Mouse (Mus musculus) layer of hippocampus, adult 11-12 months (tissue): Measurements from ENCODE around the gene Setd1b.
"Not testable (repeated sequence)": the region's sequence is repeated elsewhere in the genome, so short reads cannot be mapped to it uniquely, and the experiment has no call there.

Experiments
- DNase-seq: peaks from one replicate; pipeline ENCODE4 v3.0.0; 2022; ENCODE audit warnings: low spot score

The Setd1b gene

DNA sequence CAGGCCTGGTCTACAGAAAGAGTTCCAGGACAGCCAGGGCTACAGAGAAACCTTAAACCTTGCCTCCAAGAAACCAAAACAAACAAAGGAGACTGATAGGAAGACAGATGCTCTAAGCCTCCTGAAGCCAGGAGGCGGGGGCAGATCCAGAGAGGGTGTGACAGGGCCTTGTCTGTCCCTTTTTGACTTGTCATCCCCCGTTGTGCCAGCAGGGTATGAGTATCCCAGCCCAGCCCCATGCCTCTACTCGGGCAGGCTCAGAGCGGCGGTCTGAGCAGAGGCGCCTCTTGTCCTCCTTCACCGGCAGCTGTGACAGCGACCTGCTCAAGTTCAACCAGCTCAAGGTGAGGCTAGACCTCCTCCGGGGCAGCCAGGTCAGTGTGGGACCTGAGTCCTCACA is 20.9 kb downstream of the Setd1b start:
- DNase-seq = no peak

- no peak for DNase-seq
These were observed 24.4 kb downstream of the Setd1b start for GRCm38 (mm10) chr5:123166437-123166836.

GRCm38 (mm10) chr5:123167591-123167990 is 25.6 kb downstream of the Setd1b start:
- no peak for DNase-seq

DNA sequence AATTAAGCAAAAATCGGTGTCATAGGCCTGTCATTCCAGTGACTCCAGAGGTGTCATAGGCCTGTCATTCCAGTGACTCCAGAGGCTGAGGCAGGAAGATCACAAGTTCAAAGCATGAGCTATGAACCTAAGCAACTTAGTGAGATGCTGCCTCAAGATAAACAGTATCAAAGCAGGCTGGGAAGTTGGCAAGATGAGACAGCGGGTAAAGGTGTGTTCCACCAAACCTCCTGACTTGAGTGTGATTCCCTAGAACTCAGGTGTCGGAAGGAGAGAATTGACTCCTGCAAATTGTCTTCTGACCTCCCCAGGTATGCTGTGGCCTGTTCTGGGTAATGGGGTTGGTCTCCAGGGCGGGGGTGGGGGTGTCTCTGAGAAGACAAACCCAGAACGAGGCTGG is 27.3 kb downstream of the Setd1b start, which contains the start of gene Psmd9:
TSS of gene Psmd9 (plus strand) at position 130 of the 400 bp plus-strand sequence.
- no peak for DNase-seq

DNA sequence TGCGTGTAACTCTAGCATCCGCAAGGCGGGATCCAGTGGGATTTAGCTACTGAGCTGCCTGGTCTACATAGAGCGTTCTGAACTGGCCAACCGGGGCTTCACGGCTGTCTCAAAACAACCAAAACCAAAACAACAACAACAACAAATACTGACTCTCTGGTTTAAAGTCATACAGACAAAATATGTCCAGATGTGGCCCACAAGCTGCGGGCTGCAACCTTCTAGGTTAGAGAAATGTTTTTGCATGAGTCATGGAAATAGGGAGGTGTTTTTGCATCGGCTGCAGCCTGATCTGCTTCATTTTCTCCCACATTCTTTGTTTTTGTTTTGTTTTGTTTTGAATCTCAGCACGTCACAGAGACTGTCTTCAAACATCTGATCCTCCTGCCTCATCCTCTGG is 28.4 kb downstream of the Setd1b start:
- no peak for DNase-seq

DNA sequence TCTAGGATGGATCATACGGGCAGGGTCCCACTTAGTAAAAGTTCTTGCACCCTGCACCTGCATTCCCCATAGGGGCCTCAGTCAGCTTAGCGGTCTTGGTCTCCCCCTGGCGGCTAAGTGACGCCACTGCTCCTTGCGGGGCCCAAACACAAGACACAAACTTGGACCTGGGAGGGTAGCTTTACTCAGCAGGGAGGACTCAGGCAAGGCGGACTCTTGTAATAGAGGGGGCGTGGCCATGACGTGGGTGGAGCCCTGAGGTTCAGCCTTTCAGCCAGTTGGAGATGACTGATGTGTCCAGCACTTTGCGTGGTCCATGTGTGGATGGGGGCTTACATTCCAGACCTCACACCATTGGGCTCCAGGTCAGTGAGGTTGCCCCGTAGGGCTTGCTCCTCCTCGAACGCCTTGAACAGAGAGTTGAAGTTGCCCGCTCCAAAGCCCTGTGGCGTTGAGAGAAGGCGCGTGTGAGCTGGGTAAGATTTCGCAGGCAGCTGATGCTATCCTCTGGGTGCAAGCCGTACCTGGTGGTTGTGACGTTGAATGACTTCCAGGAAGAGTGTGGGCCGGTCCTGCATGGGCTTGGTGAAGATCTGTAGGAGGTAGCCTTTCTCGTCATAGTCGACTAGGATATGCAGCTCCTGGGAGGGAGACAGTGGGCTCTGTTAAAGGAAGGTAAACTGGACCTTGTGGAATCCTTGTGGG is 29.8 kb downstream of the Setd1b start:
- DNase-seq = peak; percentile 78

GRCm38 (mm10) chr5:123178792-123179191 is 36.8 kb downstream of the Setd1b start:
- no peak for DNase-seq

GRCm38 (mm10) chr5:123180390-123180789 is 38.4 kb downstream of the Setd1b start:
- DNase-seq = no peak

DNA sequence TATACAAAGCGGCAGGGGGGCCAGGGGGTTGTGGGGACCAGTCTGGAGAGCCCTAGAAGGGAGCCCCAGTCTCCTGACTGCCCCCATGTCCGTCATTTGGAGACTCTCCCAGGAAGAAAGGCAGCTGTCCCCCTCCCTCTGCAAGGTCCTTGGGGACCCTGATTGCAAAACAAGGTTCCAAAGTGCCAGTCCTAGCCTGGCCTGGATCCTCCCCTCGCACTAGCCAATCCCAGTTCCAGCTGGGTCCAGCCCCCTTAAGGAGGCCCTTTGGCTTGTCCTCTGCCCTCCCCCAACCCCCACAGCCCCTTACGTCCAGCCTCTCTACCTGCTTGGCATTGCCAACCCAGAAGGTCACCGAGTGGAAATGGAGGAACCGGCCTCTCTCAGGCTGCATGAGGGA is 39.5 kb downstream of the Setd1b start:
- no peak for DNase-seq

GRCm38 (mm10) chr5:123182651-123183050 is 40.7 kb downstream of the Setd1b start, which contains the start of gene Hpd:
Hpd (minus strand) TSS chr5:123182727.
- no peak for DNase-seq

DNA sequence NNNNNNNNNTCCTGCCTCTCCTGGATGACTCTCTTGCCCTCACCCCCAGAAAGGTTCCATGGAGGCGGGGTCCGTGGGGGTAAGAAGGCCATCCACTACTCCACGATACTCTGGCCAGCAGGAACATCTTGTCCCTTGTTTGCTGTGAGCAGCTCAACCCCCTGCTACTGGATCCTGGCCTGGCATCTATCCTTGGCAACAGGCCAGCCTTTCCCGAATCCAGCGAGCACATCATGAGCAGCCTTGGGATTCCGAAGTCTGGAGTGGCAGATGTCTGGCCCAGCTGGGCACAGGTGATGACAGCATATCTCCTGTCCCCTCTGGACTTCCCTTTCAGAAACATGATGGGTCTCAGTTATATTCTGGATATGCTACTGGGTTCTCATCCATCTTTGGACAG is 44.0 kb downstream of the Setd1b start:
- DNase-seq = no peak

DNA sequence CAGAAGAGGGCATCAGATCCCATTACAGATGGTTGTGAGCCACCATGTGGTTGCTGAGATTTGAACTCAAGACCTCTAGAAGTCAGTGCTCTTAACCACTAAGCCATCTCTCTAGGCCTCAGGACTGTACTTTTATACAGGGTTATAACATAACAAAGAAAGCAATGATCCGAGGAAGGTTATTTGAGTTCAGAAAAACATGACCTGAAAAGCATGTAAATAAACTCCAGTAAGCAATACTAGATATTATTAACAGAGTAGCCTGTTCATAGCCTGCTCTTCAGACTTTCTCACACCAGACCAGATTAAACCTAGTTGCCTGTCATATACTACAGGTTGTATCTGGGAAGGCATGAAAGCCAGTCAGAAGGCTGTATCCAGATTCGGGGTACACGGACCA is 45.3 kb downstream of the Setd1b start:
- no peak for DNase-seq

GRCm38 (mm10) chr5:123190912-123191311 is 48.9 kb downstream of the Setd1b start:
- no peak for DNase-seq

GRCm38 (mm10) chr5:123191427-123191826 is 49.4 kb downstream of the Setd1b start:
- DNase-seq = no peak

DNA sequence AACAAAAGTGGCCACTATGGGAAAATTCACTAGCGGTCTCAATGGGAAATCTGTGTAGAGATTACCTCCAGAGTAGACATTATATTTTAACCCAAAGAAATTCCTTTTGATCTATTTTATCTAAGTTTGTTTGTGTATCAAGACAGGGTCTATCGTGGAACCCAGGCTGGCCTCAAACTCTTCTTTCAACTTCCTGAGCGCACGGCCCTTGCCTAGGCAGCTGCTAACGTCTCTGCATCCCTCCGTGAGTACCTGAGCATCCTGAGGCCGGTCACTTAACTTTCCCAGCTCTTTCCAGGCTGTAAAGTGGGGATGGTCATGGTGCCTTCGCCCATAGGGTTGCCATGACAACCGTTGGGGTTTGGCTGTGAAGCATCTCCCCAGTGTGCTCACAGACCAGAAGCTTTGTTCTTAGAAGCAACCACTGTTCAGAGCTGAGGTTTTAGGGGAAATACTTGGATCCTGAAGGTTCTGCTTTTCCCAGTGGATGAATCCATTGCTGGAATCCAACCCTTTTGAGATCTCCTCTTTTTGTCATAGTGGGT is 50.7 kb downstream of the Setd1b start:
- DNase-seq = no peak

- no peak for DNase-seq
These were observed 51.4 kb downstream of the Setd1b start for GRCm38 (mm10) chr5:123193436-123193835.

- DNase-seq = no peak
These were observed 52.9 kb downstream of the Setd1b start for GRCm38 (mm10) chr5:123194856-123195255.

- no peak for DNase-seq
These were observed 53.6 kb downstream of the Setd1b start for GRCm38 (mm10) chr5:123195500-123196000.

DNA sequence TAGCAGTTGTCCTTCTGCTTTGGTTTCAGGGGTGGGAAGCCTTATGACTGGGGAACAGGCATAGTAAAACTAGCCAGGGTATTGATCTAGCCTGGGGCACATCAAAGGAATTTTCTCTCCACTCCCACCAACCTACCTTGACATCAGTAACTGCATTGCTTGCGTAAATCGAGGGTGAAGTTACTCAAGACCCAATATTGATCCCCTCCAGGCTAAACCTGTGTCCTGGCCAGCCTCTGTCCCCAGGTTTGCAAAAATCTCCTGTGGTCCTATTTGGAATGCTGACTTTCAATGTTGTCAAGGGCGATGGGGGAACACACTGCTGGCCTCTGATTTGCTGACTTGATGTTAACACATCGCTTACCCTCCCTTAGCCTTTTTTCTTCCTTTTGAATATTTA is 54.8 kb downstream of the Setd1b start:
- no peak for DNase-seq

- DNase-seq = no peak
These were observed 56.5 kb downstream of the Setd1b start for GRCm38 (mm10) chr5:123198523-123198922.

- DNase-seq = not testable (repeated sequence)
These were observed 59.0 kb downstream of the Setd1b start for GRCm38 (mm10) chr5:123200816-123201522.

DNA sequence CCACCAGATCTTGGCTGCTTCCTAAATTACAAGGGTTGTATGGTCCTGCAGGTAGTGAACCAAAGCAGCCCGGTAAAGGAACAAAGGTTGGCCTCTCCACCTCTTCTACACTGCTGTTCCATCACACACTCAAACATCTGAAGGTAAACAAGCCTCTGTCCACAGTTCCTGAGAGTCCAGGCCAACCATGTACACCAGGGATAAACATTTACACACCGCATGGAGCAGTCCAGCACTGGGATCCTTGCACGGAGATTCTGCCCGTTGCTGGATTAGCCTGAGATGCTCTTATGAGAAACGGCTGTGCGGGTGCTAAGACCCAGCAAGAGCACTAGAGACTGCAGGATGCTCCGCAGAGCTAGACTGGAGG is 59.5 kb downstream of the Setd1b start:
- no peak for DNase-seq

GRCm38 (mm10) chr5:123201987-123202386 is 60.0 kb downstream of the Setd1b start:
- DNase-seq = no peak
